Mouse (Mus musculus) kidney, postnatal 0 days (tissue): Measurements from ENCODE around the gene G2e3. TPM values are rescaled to one million over a fixed set of nuclear protein-coding genes. Genes with fewer than 3 reads are reported as not detected.

ENCODE experiments used
- ATAC-seq: fragments of 200-750 bp; cut with Nextera tagmentation; replicated peaks from 2 replicates; pipeline ENCODE4 v1.8.0; 2017; ENCODE audit warnings: low read depth, moderate number of reproducible peaks, moderate TSS enrichment, moderate library complexity; ENCODE audit not compliant: low FRiP score
- DNase-seq: peaks from one replicate; pipeline ENCODE4 v3.0.0-alpha.2; 2016; ENCODE audit warnings: low spot score
- H3K27ac ChIP-seq: fragments of 300-500 bp; sonication (generic); 2 replicates; pipeline ENCODE4 v1.5.1; 2014; ENCODE audit warnings: mild to moderate bottlenecking
- H3K27me3 ChIP-seq: fragments of 300-500 bp; sonication (generic); 2 replicates; pipeline ENCODE4 v1.6.1; 2014; ENCODE audit warnings: low read length, mixed read lengths; ENCODE audit not compliant: insufficient read depth
- H3K36me3 ChIP-seq: fragments of 300-500 bp; sonication (generic); 2 replicates; pipeline ENCODE4 v1.6.1; 2014; ENCODE audit warnings: low read length, mixed read lengths; ENCODE audit not compliant: insufficient read depth
- H3K4me1 ChIP-seq: fragments of 300-500 bp; sonication (generic); replicated peaks from 2 replicates; pipeline ENCODE4 v1.6.1; 2014; ENCODE audit warnings: antibody characterized with exemption, low read length, mixed read lengths; ENCODE audit not compliant: insufficient read depth
- H3K4me2 ChIP-seq: fragments of 300-500 bp; sonication (generic); 2 replicates; pipeline ENCODE4 v1.6.1; 2014; ENCODE audit warnings: mild to moderate bottlenecking, low read length, moderate library complexity, mixed read lengths
- H3K4me3 ChIP-seq: fragments of 300-500 bp; sonication (generic); replicated peaks from 2 replicates; pipeline ENCODE4 v1.5.1; 2014; ENCODE audit warnings: low read depth, low read length
- H3K9ac ChIP-seq: fragments of 300-500 bp; sonication (generic); 2 replicates; pipeline ENCODE4 v1.6.1; 2014; ENCODE audit warnings: low read depth, low read length
- H3K9me3 ChIP-seq: fragments of 300-500 bp; sonication (generic); replicated peaks from 2 replicates; pipeline ENCODE4 v1.6.1; 2016; ENCODE audit warnings: low read length, inconsistent platforms, mixed read lengths
- CTCF ChIP-seq: IDR thresholded peaks from 2 replicates; pipeline ENCODE4 v1.5.1; 2016; ENCODE audit warnings: antibody characterized with exemption, low read depth, mild to moderate bottlenecking, moderate library complexity
- WGBS: fragments of 180-500 bp; shearing (Covaris S2); extraction: QIAGEN DNeasy Blood & Tissue Kit; methylation state at CpG from one replicate; pipeline ENCODE4 v1.1.7; 2014; 5-methylcytosine and 5-hydroxymethylcytosine counted together
- polyA plus RNA-seq: library from polyadenylated mRNA; unstranded; fragments of >200 nt; fragmentation: Nextera tagmentation; extraction: Ambion mirVana; gene quantifications from 2 replicates; pipeline ENCODE4 v1.2.1, GENCODE M21; 2015

Gene G2e3
- 19.0 and 19.6 TPM in 2 replicates for polyA plus RNA-seq

- 0 out of 2 replicates have a peak, but pooled peaks cover 5% of the 10 kb centered on the region for H3K4me1 ChIP-seq
- no peaks in the 10 kb centered on the region for H3K27me3 ChIP-seq
- peak within 1 kb of the TSS; percentile 77 for H3K4me2 ChIP-seq
- H3K36me3 ChIP-seq, result 0 out of 2 replicates have a peak, but pooled peaks cover 2% of the 10 kb centered on the region
- peak within 1 kb of the TSS; percentile 88 for H3K4me3 ChIP-seq
- H3K27ac ChIP-seq, result peak within 1 kb of the TSS; percentile 86
- WGBS, result under 1% methylated on average over 70 of the region's 70 CpGs
- no peak for TF ChIP-seq CTCF
- peak within 1 kb of the TSS; percentile 82 for H3K9ac ChIP-seq
- ATAC-seq (peak; percentile 98), DNase-seq (peak; percentile 96)
- no peaks in the 10 kb centered on the region for H3K9me3 ChIP-seq
These were observed at the start of gene G2e3 for GRCm38 (mm10) chr12:51347988-51348697. TSS of gene G2e3 (plus strand) at chr12:51348061.

GRCm38 (mm10) chr12:51323604-51324003, 24.3 kb upstream of the G2e3 start:
- WGBS, result 96% methylated on average over 3 of the region's 3 CpGs
- Histone ChIP-seq H3K36me3 (no peaks in the 10 kb centered on the region), H3K27me3 (no peaks in the 10 kb centered on the region), H3K9ac (no peak overlapping the region), H3K27ac (no peak overlapping the region), H3K4me2 (no peak overlapping the region), H3K9me3 (no peaks in the 10 kb centered on the region), H3K4me3 (no peak overlapping the region), H3K4me1 (no peaks in the 10 kb centered on the region)
- TF ChIP-seq CTCF, result peak; percentile 39; the same call in 1 of the 2 replicates
- DNase-seq (no peak), ATAC-seq (no peak)

- Histone ChIP-seq H3K9ac (no peak overlapping the region), H3K4me3 (no peak overlapping the region), H3K4me1 (no peaks in the 10 kb centered on the region), H3K27me3 (no peaks in the 10 kb centered on the region), H3K9me3 (no peaks in the 10 kb centered on the region), H3K4me2 (no peak overlapping the region), H3K36me3 (no peaks in the 10 kb centered on the region), H3K27ac (no peak overlapping the region)
- ATAC-seq (no peak), DNase-seq (no peak)
- WGBS, result 78% methylated on average over 3 of the region's 3 CpGs
- TF ChIP-seq CTCF, result no peak
These were observed 21.0 kb upstream of the G2e3 start for GRCm38 (mm10) chr12:51326819-51327218.

- no peak overlapping the region for H3K27ac ChIP-seq
- 95% methylated on average over 1 of the region's 1 CpGs for WGBS
- no peak for ATAC-seq
These were observed 10.8 kb upstream of the G2e3 start for GRCm38 (mm10) chr12:51337014-51337413.

GRCm38 (mm10) chr12:51346121-51346520, 1.7 kb upstream of the G2e3 start:
- H3K4me1 ChIP-seq, result 0 out of 2 replicates have a peak, but pooled peaks cover 5% of the 10 kb centered on the region
- no peak overlapping the region for H3K9ac ChIP-seq
- ATAC-seq, result no peak
- TF ChIP-seq CTCF, result no peak
- DNase-seq, result no peak
- no peak overlapping the region for H3K4me2 ChIP-seq
- no peaks in the 10 kb centered on the region for H3K36me3 ChIP-seq
- H3K27me3 ChIP-seq, result no peaks in the 10 kb centered on the region
- no peaks in the 10 kb centered on the region for H3K9me3 ChIP-seq
- 63% methylated on average over 4 of the region's 4 CpGs for WGBS
- no peak overlapping the region for H3K4me3 ChIP-seq
- no peak overlapping the region for H3K27ac ChIP-seq

More at GRCm38 (mm10) chr12:51337014-51337413, 10.8 kb upstream of the G2e3 start:
- no peak for DNase-seq
- Histone ChIP-seq H3K9ac (no peak overlapping the region), H3K36me3 (no peaks in the 10 kb centered on the region), H3K4me3 (no peak overlapping the region), H3K4me2 (no peak overlapping the region), H3K4me1 (no peaks in the 10 kb centered on the region), H3K27me3 (no peaks in the 10 kb centered on the region), H3K9me3 (no peaks in the 10 kb centered on the region)
- TF ChIP-seq CTCF, result no peak

- H3K27me3 ChIP-seq, result no peaks in the 10 kb centered on the region
- 0 out of 2 replicates have a peak, but pooled peaks cover 3% of the 10 kb centered on the region for H3K36me3 ChIP-seq
- no peak for TF ChIP-seq CTCF
- ATAC-seq, result no peak
- 1% methylated on average over 10 of the region's 10 CpGs for WGBS
- no peak for DNase-seq
- H3K4me3 ChIP-seq, result peak overlapping the region; percentile 88
- H3K9me3 ChIP-seq, result no peaks in the 10 kb centered on the region
- H3K27ac ChIP-seq, result peak overlapping the region; percentile 86
- H3K4me2 ChIP-seq, result peak overlapping the region; percentile 77
- H3K9ac ChIP-seq, result peak overlapping the region; percentile 82
- 0 out of 2 replicates have a peak, but pooled peaks cover 5% of the 10 kb centered on the region for H3K4me1 ChIP-seq
These were observed 787 bp downstream of the G2e3 start for GRCm38 (mm10) chr12:51348698-51348998.
